Mouse (Mus musculus): ENCODE results near the gene Umad1. TPM values are rescaled to one million over a fixed set of nuclear protein-coding genes. Genes with fewer than 3 reads are reported as not detected.
A peak's percentile ranks its signal among the peaks of the same experiment; 100 is the strongest.

Umad1 gene
- polyA plus RNA-seq, 1 experiment from 2014 or later, result 17.9 TPM

- ATAC-seq (ENCODE audit: low FRiP score, low TSS enrichment), result no peak
- Histone ChIP-seq H3K4me3 (ENCODE audit: low read depth, low read length) (no peak overlapping the region), H3K9ac (ENCODE audit: low read length) (no peak overlapping the region), H3K27ac (replicated peaks) (no peak overlapping the region), H3K9me3 (ENCODE audit: control insufficient read depth, low read length) (no peaks in the 10 kb centered on the region), H3K4me2 (replicated peaks; ENCODE audit: low read depth) (no peak overlapping the region), H3K4me1 (replicated peaks; ENCODE audit: control insufficient read depth, insufficient read depth) (no peaks in the 10 kb centered on the region), H3K36me3 (ENCODE audit: control insufficient read depth, insufficient read depth, low read length) (no peaks in the 10 kb centered on the region), H3K27me3 (ENCODE audit: control insufficient read depth, insufficient read depth, low read length) (no peaks in the 10 kb centered on the region)
- TF ChIP-seq CTCF (IDR thresholded peaks at IDR 0.05; ENCODE audit: low read depth) (no peak), EP300 (optimal IDR thresholded peaks at IDR 0.05) (no peak)
- 95% methylated on average over 1 of the region's 1 CpGs for WGBS
- no peak for DNase-seq (ENCODE audit: low spot score)
These were observed 74.3 kb downstream of the Umad1 start for GRCm38 (mm10) chr6:8333380-8333779.

- DNase-seq (ENCODE audit: low spot score) (no peak), ATAC-seq (ENCODE audit: low FRiP score, low TSS enrichment) (no peak)
- no peak overlapping the region for H3K4me3 ChIP-seq (ENCODE audit: low read depth, low read length)
- no peaks in the 10 kb centered on the region for H3K9me3 ChIP-seq (ENCODE audit: control insufficient read depth, low read length)
- H3K27ac ChIP-seq (replicated peaks), result no peak overlapping the region
- no peaks in the 10 kb centered on the region for H3K36me3 ChIP-seq (ENCODE audit: control insufficient read depth, insufficient read depth, low read length)
- 77% methylated on average over 9 of the region's 9 CpGs for WGBS
- no peak for TF ChIP-seq EP300 (optimal IDR thresholded peaks at IDR 0.05)
- no peak for TF ChIP-seq CTCF (IDR thresholded peaks at IDR 0.05; ENCODE audit: low read depth)
- no peak overlapping the region for H3K9ac ChIP-seq (ENCODE audit: low read length)
- H3K4me2 ChIP-seq (replicated peaks; ENCODE audit: low read depth), result no peak overlapping the region
- H3K27me3 ChIP-seq (ENCODE audit: control insufficient read depth, insufficient read depth, low read length), result no peaks in the 10 kb centered on the region
- H3K4me1 ChIP-seq (replicated peaks; ENCODE audit: control insufficient read depth, insufficient read depth), result no peaks in the 10 kb centered on the region
These were observed 77.7 kb downstream of the Umad1 start for GRCm38 (mm10) chr6:8336487-8337390.

- Histone ChIP-seq H3K9ac (ENCODE audit: low read length) (no peak overlapping the region), H3K4me3 (ENCODE audit: low read depth, low read length) (no peak overlapping the region), H3K27me3 (ENCODE audit: control insufficient read depth, insufficient read depth, low read length) (no peaks in the 10 kb centered on the region), H3K4me2 (replicated peaks; ENCODE audit: low read depth) (no peak overlapping the region), H3K36me3 (ENCODE audit: control insufficient read depth, insufficient read depth, low read length) (no peaks in the 10 kb centered on the region), H3K4me1 (replicated peaks; ENCODE audit: control insufficient read depth, insufficient read depth) (no peaks in the 10 kb centered on the region), H3K27ac (replicated peaks) (no peak overlapping the region), H3K9me3 (ENCODE audit: control insufficient read depth, low read length) (no peaks in the 10 kb centered on the region)
- TF ChIP-seq CTCF (IDR thresholded peaks at IDR 0.05; ENCODE audit: low read depth) (no peak), EP300 (optimal IDR thresholded peaks at IDR 0.05) (no peak)
- 85% methylated on average over 6 of the region's 6 CpGs for WGBS
- DNase-seq (ENCODE audit: low spot score) (no peak), ATAC-seq (ENCODE audit: low FRiP score, low TSS enrichment) (no peak)
These were observed 80.4 kb downstream of the Umad1 start for GRCm38 (mm10) chr6:8339453-8339852.

GRCm38 (mm10) chr6:8343271-8343670, 84.2 kb downstream of the Umad1 start:
- H3K9me3 ChIP-seq (ENCODE audit: control insufficient read depth, low read length), result no peaks in the 10 kb centered on the region
- no peak overlapping the region for H3K4me3 ChIP-seq (ENCODE audit: low read depth, low read length)
- H3K9ac ChIP-seq (ENCODE audit: low read length), result no peak overlapping the region
- ATAC-seq (ENCODE audit: low FRiP score, low TSS enrichment) (no peak), DNase-seq (ENCODE audit: low spot score) (no peak)
- no peak overlapping the region for H3K4me2 ChIP-seq (replicated peaks; ENCODE audit: low read depth)
- WGBS, result 83% methylated on average over 4 of the region's 4 CpGs
- TF ChIP-seq EP300 (optimal IDR thresholded peaks at IDR 0.05), result no peak
- TF ChIP-seq CTCF (IDR thresholded peaks at IDR 0.05; ENCODE audit: low read depth), result no peak
- H3K4me1 ChIP-seq (replicated peaks; ENCODE audit: control insufficient read depth, insufficient read depth), result no peaks in the 10 kb centered on the region
- H3K36me3 ChIP-seq (ENCODE audit: control insufficient read depth, insufficient read depth, low read length), result no peaks in the 10 kb centered on the region
- no peak overlapping the region for H3K27ac ChIP-seq (replicated peaks)
- no peaks in the 10 kb centered on the region for H3K27me3 ChIP-seq (ENCODE audit: control insufficient read depth, insufficient read depth, low read length)

GRCm38 (mm10) chr6:8345219-8345856, 86.2 kb downstream of the Umad1 start:
- 70% methylated on average over 5 of the region's 5 CpGs for WGBS
- Histone ChIP-seq H3K4me3 (ENCODE audit: low read depth, low read length) (no peak overlapping the region), H3K27me3 (ENCODE audit: control insufficient read depth, insufficient read depth, low read length) (no peaks in the 10 kb centered on the region), H3K4me2 (replicated peaks; ENCODE audit: low read depth) (no peak overlapping the region), H3K4me1 (replicated peaks; ENCODE audit: control insufficient read depth, insufficient read depth) (no peaks in the 10 kb centered on the region), H3K9ac (ENCODE audit: low read length) (no peak overlapping the region), H3K9me3 (ENCODE audit: control insufficient read depth, low read length) (no peaks in the 10 kb centered on the region), H3K27ac (replicated peaks) (no peak overlapping the region), H3K36me3 (ENCODE audit: control insufficient read depth, insufficient read depth, low read length) (no peaks in the 10 kb centered on the region)
- ATAC-seq (ENCODE audit: low FRiP score, low TSS enrichment), result peak; percentile 82
- peak; percentile 37 for DNase-seq (ENCODE audit: low spot score)
- TF ChIP-seq CTCF (IDR thresholded peaks at IDR 0.05; ENCODE audit: low read depth), result no peak
- no peak for TF ChIP-seq EP300 (optimal IDR thresholded peaks at IDR 0.05)

GRCm38 (mm10) chr6:8347154-8347553, 88.1 kb downstream of the Umad1 start:
- H3K36me3 ChIP-seq (ENCODE audit: control insufficient read depth, insufficient read depth, low read length), result no peaks in the 10 kb centered on the region
- no peak for DNase-seq (ENCODE audit: low spot score)
- no peak overlapping the region for H3K4me2 ChIP-seq (replicated peaks; ENCODE audit: low read depth)
- H3K4me3 ChIP-seq (ENCODE audit: low read depth, low read length), result no peak overlapping the region
- 64% methylated on average over 2 of the region's 2 CpGs for WGBS
- TF ChIP-seq CTCF (IDR thresholded peaks at IDR 0.05; ENCODE audit: low read depth) (no peak), EP300 (optimal IDR thresholded peaks at IDR 0.05) (no peak)
- H3K9ac ChIP-seq (ENCODE audit: low read length), result no peak overlapping the region
- H3K27ac ChIP-seq (replicated peaks), result no peak overlapping the region
- H3K4me1 ChIP-seq (replicated peaks; ENCODE audit: control insufficient read depth, insufficient read depth), result no peaks in the 10 kb centered on the region
- H3K9me3 ChIP-seq (ENCODE audit: control insufficient read depth, low read length), result no peaks in the 10 kb centered on the region
- peak; percentile 92 for ATAC-seq (ENCODE audit: low FRiP score, low TSS enrichment)
- no peaks in the 10 kb centered on the region for H3K27me3 ChIP-seq (ENCODE audit: control insufficient read depth, insufficient read depth, low read length)
